Mouse (Mus musculus) T-cell, adult 66 days (primary cell): ENCODE data around the gene Scgb1a1. TPM values are rescaled to one million over a fixed set of nuclear protein-coding genes. Genes with fewer than 3 reads are reported as not detected.

ENCODE experiments used
- total RNA-seq, 2 experiments: library from RNA; stranded (reverse); gene quantifications; 3 replicates in 1 of 2; 4 replicates in 1 of 2; pipeline ENCODE4 v1.2.4; 2023

The Scgb1a1 gene
- not detected for total RNA-seq

DNA sequence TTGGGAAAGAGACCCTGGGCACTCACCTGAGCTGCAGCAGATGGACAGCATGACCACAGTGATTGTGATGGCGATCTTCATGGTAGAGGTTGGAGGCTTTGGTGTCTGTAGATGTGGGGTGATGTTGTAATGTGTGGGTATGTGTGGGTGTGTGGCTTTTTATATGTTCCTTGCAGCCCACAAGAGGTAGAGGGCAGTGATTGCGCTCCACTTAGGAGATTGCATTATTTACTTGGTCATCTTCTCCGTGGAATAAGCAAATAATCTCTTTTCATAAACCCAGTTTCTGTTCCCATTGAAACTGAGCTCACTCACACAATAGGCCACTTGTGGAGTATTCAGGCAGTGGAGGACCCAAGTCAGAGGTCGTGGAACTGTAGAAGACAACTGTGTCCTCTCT lies at the start of gene Scgb1a1:
Gene Scgb1a1 (minus strand): TSS at position 138 of the 400 bp plus-strand sequence.

DNA sequence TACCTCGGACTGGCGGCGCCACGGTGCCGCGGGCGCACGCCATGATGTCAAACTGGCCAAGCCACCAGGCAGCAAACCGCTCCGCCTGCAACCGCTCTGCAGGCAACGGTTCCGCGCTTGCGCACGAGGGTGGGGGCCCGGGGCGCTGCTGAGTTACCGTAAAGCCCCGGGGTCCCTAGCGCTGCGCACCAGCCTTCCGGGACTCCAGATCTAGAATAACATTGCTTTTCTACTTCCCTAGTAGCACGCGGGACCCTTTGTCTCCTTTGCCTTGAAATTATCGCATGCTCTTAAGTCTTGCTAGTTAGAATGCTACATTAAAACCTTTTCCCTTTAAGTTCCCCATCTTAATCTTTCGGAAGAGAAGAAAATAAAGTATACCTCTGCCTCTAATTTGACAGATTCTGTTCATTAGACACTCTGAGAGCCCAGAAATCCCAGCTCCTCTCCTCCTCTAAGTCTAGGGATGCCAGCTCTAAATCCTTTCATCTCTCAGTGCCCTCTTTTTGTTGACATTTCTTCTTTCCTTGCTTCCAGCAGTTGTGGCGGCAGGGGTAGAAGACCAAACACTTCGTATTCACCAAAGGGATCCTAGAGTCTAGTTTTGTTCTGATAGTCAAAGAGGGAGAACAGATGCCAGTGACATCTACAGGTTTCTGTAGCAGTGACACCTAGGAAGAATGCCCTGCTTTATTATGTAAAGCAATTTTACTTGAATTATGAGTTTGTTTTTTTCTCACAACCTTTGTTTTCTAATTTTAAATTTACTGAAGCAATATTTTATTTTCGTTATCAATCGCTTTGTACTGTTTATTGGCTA lies 48.0 kb upstream of the Scgb1a1 start, which contains the start of gene Asrgl1:
Gene Asrgl1 (minus strand): TSS at position 125 of the 820 bp plus-strand sequence.

Other genes starting within 250 kb of the Scgb1a1 start
- not detected for gene Gng3, start 248.8 kb downstream of the Scgb1a1 start, total RNA-seq
- gene Lrrn4cl, start 237.2 kb downstream of the Scgb1a1 start, total RNA-seq = 1 to 10 TPM in 1 of 2 experiments, under 1 TPM in 1; 0.96 to 1.5 TPM
- 100 to 1,000 TPM; 115 to 121 TPM for gene Ubxn1, start 216.5 kb downstream of the Scgb1a1 start, total RNA-seq
- 10 to 100 TPM; 33.0 to 39.5 TPM for gene Uqcc3, start 207.0 kb downstream of the Scgb1a1 start, total RNA-seq
- gene Lbhd1, start 204.2 kb downstream of the Scgb1a1 start, total RNA-seq = 10 to 100 TPM; 13.4 to 24.7 TPM
- gene Gm49403, start 204.0 kb downstream of the Scgb1a1 start, total RNA-seq = not detected
- gene 1810009A15Rik, start 199.1 kb downstream of the Scgb1a1 start, total RNA-seq = 10 to 100 TPM; 20.3 to 25.8 TPM
- 1 to 10 TPM; 1.9 to 4.8 TPM for gene Gm49416, start 199.0 kb downstream of the Scgb1a1 start, total RNA-seq
- 10 to 100 TPM; 23.9 to 26.9 TPM for gene Ints5, start 195.0 kb downstream of the Scgb1a1 start, total RNA-seq
- 100 to 1,000 TPM; 161 to 162 TPM for gene Ganab, start 189.9 kb downstream of the Scgb1a1 start, total RNA-seq
- 10 to 100 TPM; 57.0 to 61.4 TPM for gene B3gat3, start 167.6 kb downstream of the Scgb1a1 start, total RNA-seq
- gene Rom1, start 158.6 kb downstream of the Scgb1a1 start, total RNA-seq = 1 to 10 TPM; 5.8 to 6.1 TPM
- gene Eml3, start 158.4 kb downstream of the Scgb1a1 start, total RNA-seq = 10 to 100 TPM; 91.2 to 97.8 TPM
- gene Mta2, start 146.1 kb downstream of the Scgb1a1 start, total RNA-seq = 100 to 1,000 TPM; 206 to 212 TPM
- 10 to 100 TPM; 31.6 to 34.9 TPM for gene Tut1, start 134.1 kb downstream of the Scgb1a1 start, total RNA-seq
- 100 to 1,000 TPM; 615 to 678 TPM for gene Eef1g, start 120.9 kb downstream of the Scgb1a1 start, total RNA-seq
- 100 to 1,000 TPM; 113 to 135 TPM for gene Ahnak, start 98.7 kb downstream of the Scgb1a1 start, total RNA-seq
- gene Asrgl1, start 47.7 kb upstream of the Scgb1a1 start, total RNA-seq = 10 to 100 TPM; 12.4 to 13.2 TPM